Mouse (Mus musculus) myocyte (in vitro differentiated cells): ENCODE results near the gene Slc16a8. TPM values are rescaled to one million over a fixed set of nuclear protein-coding genes. Genes with fewer than 3 reads are reported as not detected.

Experiments used
- H3K27me3 ChIP-seq: one replicate; pipeline ENCODE4 v1.6.1; 2011; ENCODE audit not compliant: control insufficient read depth, insufficient read depth, insufficient read length
- H3K36me3 ChIP-seq: one replicate; pipeline ENCODE4 v1.6.1; 2011; ENCODE audit not compliant: control insufficient read depth, insufficient read depth
- H3K4me2 ChIP-seq: one replicate; pipeline ENCODE4 v1.6.1; 2011; ENCODE audit warnings: low read depth, control low read depth
- H3K4me3 ChIP-seq: one replicate; pipeline ENCODE4 v1.5.1; 2011; ENCODE audit warnings: mild to moderate bottlenecking, control low read depth, moderate library complexity
- H3K79me2 ChIP-seq: one replicate; pipeline ENCODE4 v1.6.1; 2011; ENCODE audit not compliant: control insufficient read depth, insufficient read depth
- H3ac ChIP-seq: one replicate; pipeline ENCODE4 v1.6.1; 2011; ENCODE audit not compliant: control insufficient read depth, insufficient read length
- CEBPB ChIP-seq: IDR thresholded peaks from 2 replicates; pipeline ENCODE4 v1.6.1; 2011; ENCODE audit warnings: mild to moderate bottlenecking, moderate library complexity; ENCODE audit not compliant: poor library complexity, insufficient read depth, severe bottlenecking
- E2F4 ChIP-seq: IDR thresholded peaks from one replicate; pipeline ENCODE4 v1.6.1; 2011; ENCODE audit warnings: mild to moderate bottlenecking, control low read depth, moderate library complexity; ENCODE audit not compliant: insufficient read depth
- MAX ChIP-seq: IDR thresholded peaks from one replicate; pipeline ENCODE4 v1.6.1; 2011; ENCODE audit warnings: low read depth, mild to moderate bottlenecking, control low read depth
- MYOD1 ChIP-seq, 3 experiments: IDR thresholded peaks; one replicate each; pipeline ENCODE4 v1.6.1; 2011; ENCODE audit warnings: control low read depth in 2 of 3, low read depth in 2 of 3, mild to moderate bottlenecking in 2 of 3, moderate library complexity in 1 of 3; ENCODE audit not compliant: insufficient read length in 2 of 3, control insufficient read depth in 1 of 3
- MYOG ChIP-seq, 3 experiments: IDR thresholded peaks; one replicate each; pipeline ENCODE4 v1.6.1; 2011; ENCODE audit warnings: control low read depth in 2 of 3, low read depth in 2 of 3, mild to moderate bottlenecking in 2 of 3; ENCODE audit not compliant: insufficient read length in 2 of 3, control insufficient read depth in 1 of 3, insufficient read depth in 1 of 3
- POLR2A ChIP-seq: IDR thresholded peaks from one replicate; pipeline ENCODE4 v1.6.1; 2011; ENCODE audit warnings: low read depth, mild to moderate bottlenecking, control low read depth, moderate library complexity; ENCODE audit not compliant: insufficient read length
- POLR2AphosphoS2 ChIP-seq: IDR thresholded peaks from one replicate; pipeline ENCODE4 v1.6.1; 2011; ENCODE audit warnings: low read depth, control low read depth; ENCODE audit not compliant: insufficient read length
- REST ChIP-seq: IDR thresholded peaks from one replicate; pipeline ENCODE4 v1.6.1; 2011; ENCODE audit warnings: mild to moderate bottlenecking, control low read depth, moderate library complexity; ENCODE audit not compliant: insufficient read depth, insufficient read length
- SRF ChIP-seq: IDR thresholded peaks from one replicate; pipeline ENCODE4 v1.6.1; 2011; ENCODE audit warnings: low read depth; ENCODE audit not compliant: control insufficient read depth, insufficient read length
- TCF12 ChIP-seq: IDR thresholded peaks from one replicate; pipeline ENCODE4 v1.6.1; 2011; ENCODE audit warnings: mild to moderate bottlenecking, control low read depth; ENCODE audit not compliant: poor library complexity, insufficient read depth, severe bottlenecking
- TCF3 ChIP-seq: IDR thresholded peaks from one replicate; pipeline ENCODE4 v1.6.1; 2011; ENCODE audit warnings: low read depth, control low read depth; ENCODE audit not compliant: insufficient read length
- USF1 ChIP-seq: IDR thresholded peaks from one replicate; pipeline ENCODE4 v1.6.1; 2011; ENCODE audit warnings: low read depth, mild to moderate bottlenecking, control low read depth, moderate library complexity
- polyA plus RNA-seq: library from polyadenylated mRNA; unstranded; fragments of >200 nt; fragmentation: generic; extraction: Trizol; gene quantifications from one replicate; pipeline ENCODE4 v1.2.1, GENCODE M21; 2012; ENCODE audit warnings: missing spikeins

Gene Slc16a8
- polyA plus RNA-seq, 1 experiment = 0.25 TPM

- TF ChIP-seq TCF3 (no peak), POLR2AphosphoS2 (no peak), USF1 (no peak), SRF (no peak), TCF12 (no peak), CEBPB (no peak), MYOG (IDR thresholded peaks at IDR 0.05; ENCODE audit: control insufficient read depth in 1 of 3, insufficient read depth in 1 of 3, insufficient read length in 2 of 3, low read depth in 2 of 3) (peak in 1 of 3 experiments; percentile 10)
- H3K4me2 ChIP-seq = no peak overlapping the region
- H3ac ChIP-seq = no peak overlapping the region
- no peak overlapping the region for H3K4me3 ChIP-seq
- no peaks in the 10 kb centered on the region for H3K36me3 ChIP-seq
- H3K79me2 ChIP-seq = no peaks in the 10 kb centered on the region
- H3K27me3 ChIP-seq = peaks cover 4% of the 10 kb centered on the region
Measured at GRCm38 (mm10) chr15:79280209-79280608, 25.6 kb upstream of the Slc16a8 start.

GRCm38 (mm10) chr15:79277728-79278127 lies 23.2 kb upstream of the Slc16a8 start:
- Histone ChIP-seq H3K79me2 (no peaks in the 10 kb centered on the region), H3K4me3 (no peak overlapping the region), H3K36me3 (no peaks in the 10 kb centered on the region), H3ac (no peak overlapping the region), H3K27me3 (peaks cover 10% of the 10 kb centered on the region), H3K4me2 (peak overlapping the region; percentile 0)
- no peak for TF ChIP-seq SRF
- TF ChIP-seq E2F4 = no peak
- TF ChIP-seq MYOG (IDR thresholded peaks at IDR 0.05; ENCODE audit: control insufficient read depth in 1 of 3, insufficient read depth in 1 of 3, insufficient read length in 2 of 3, low read depth in 2 of 3) = peak; percentile 46 to 73 (median 50)
- no peak for TF ChIP-seq TCF3
- TF ChIP-seq POLR2A = no peak
- TF ChIP-seq MYOD1 (IDR thresholded peaks at IDR 0.05; ENCODE audit: control insufficient read depth in 1 of 3, insufficient read length in 2 of 3, low read depth in 2 of 3) = peak; percentile 26 to 72 (median 62)
- no peak for TF ChIP-seq TCF12
- no peak for TF ChIP-seq USF1
- no peak for TF ChIP-seq MAX
- TF ChIP-seq CEBPB = no peak
- no peak for TF ChIP-seq POLR2AphosphoS2
- no peak for TF ChIP-seq REST

GRCm38 (mm10) chr15:79273020-79273419 lies 18.5 kb upstream of the Slc16a8 start:
- Histone ChIP-seq H3K27me3 (peaks cover 37% of the 10 kb centered on the region), H3K4me3 (no peak overlapping the region), H3K79me2 (no peaks in the 10 kb centered on the region), H3K4me2 (no peak overlapping the region), H3ac (no peak overlapping the region), H3K36me3 (no peaks in the 10 kb centered on the region)
- no peak for TF ChIP-seq POLR2AphosphoS2
- no peak for TF ChIP-seq REST
- no peak for TF ChIP-seq MAX
- TF ChIP-seq MYOG (IDR thresholded peaks at IDR 0.05; ENCODE audit: control insufficient read depth in 1 of 3, insufficient read depth in 1 of 3, insufficient read length in 2 of 3, low read depth in 2 of 3) = no peak
- TF ChIP-seq TCF12 = no peak
- no peak for TF ChIP-seq E2F4
- no peak for TF ChIP-seq CEBPB
- TF ChIP-seq SRF = no peak

- H3K27me3 ChIP-seq = peaks cover 52% of the 10 kb centered on the region
- peak overlapping the region; percentile 57 for H3K4me2 ChIP-seq
- H3K79me2 ChIP-seq = no peaks in the 10 kb centered on the region
- H3K36me3 ChIP-seq = no peaks in the 10 kb centered on the region
- no peak overlapping the region for H3K4me3 ChIP-seq
- H3ac ChIP-seq = no peak overlapping the region
- TF ChIP-seq POLR2AphosphoS2 (no peak), E2F4 (no peak), POLR2A (no peak), MYOD1 (IDR thresholded peaks at IDR 0.05; ENCODE audit: control insufficient read depth in 1 of 3, insufficient read length in 2 of 3, low read depth in 2 of 3) (no peak), TCF12 (no peak), USF1 (no peak), MYOG (IDR thresholded peaks at IDR 0.05; ENCODE audit: control insufficient read depth in 1 of 3, insufficient read depth in 1 of 3, insufficient read length in 2 of 3, low read depth in 2 of 3) (no peak), CEBPB (no peak), REST (no peak), TCF3 (no peak), MAX (no peak), SRF (no peak)
Measured at GRCm38 (mm10) chr15:79271124-79271746, 16.7 kb upstream of the Slc16a8 start.
